Mouse (Mus musculus) liver, embryonic 14.5 days (tissue): ENCODE results near the gene Pkd1. TPM values are rescaled to one million over a fixed set of nuclear protein-coding genes. Genes with fewer than 3 reads are reported as not detected.

ENCODE experiments used
- ATAC-seq: fragments of 200-750 bp; cut with Nextera tagmentation; 2 replicates; pipeline ENCODE4 v1.8.0; 2017; ENCODE audit warnings: moderate number of reproducible peaks, mild to moderate bottlenecking, moderate library complexity; ENCODE audit not compliant: insufficient read depth
- DNase-seq, 3 experiments: peaks; one replicate each; pipeline ENCODE4 v3.0.0-alpha.2; 2012 to 2013; ENCODE audit warnings: low read depth in 3 of 3, low spot score in 3 of 3
- H3K27ac ChIP-seq: fragments of 300-500 bp; sonication (generic); 2 replicates; pipeline ENCODE4 v1.5.1; 2014; ENCODE audit warnings: moderate library complexity, mild to moderate bottlenecking, control low read depth, inconsistent platforms
- H3K27me3 ChIP-seq: fragments of 300-500 bp; sonication (generic); 2 replicates; pipeline ENCODE4 v1.6.1; 2014; ENCODE audit warnings: mild to moderate bottlenecking, low read length, moderate library complexity; ENCODE audit not compliant: control insufficient read depth, insufficient read depth
- H3K36me3 ChIP-seq: fragments of 300-500 bp; sonication (generic); replicated peaks from 2 replicates; pipeline ENCODE4 v1.6.1; 2014; ENCODE audit warnings: low read depth; ENCODE audit not compliant: control insufficient read depth, insufficient read depth
- H3K4me1 ChIP-seq, 2 experiments: fragments of 200-500 bp in 1 of 2; fragments of 300-500 bp in 1 of 2; sonication (generic) in 1 of 2; replicated peaks; 2 replicates each; pipeline ENCODE4 v1.6.1; 2012 to 2014; ENCODE audit warnings: antibody characterized with exemption in 1 of 2, inconsistent platforms in 1 of 2, low read length in 1 of 2; ENCODE audit not compliant: control insufficient read depth in 2 of 2, insufficient read depth in 2 of 2
- H3K4me2 ChIP-seq: fragments of 300-500 bp; sonication (generic); 2 replicates; pipeline ENCODE4 v1.6.1; 2014; ENCODE audit warnings: low read depth, mild to moderate bottlenecking, control low read depth, moderate library complexity
- H3K4me3 ChIP-seq, 2 experiments: fragments of 200-500 bp in 1 of 2; fragments of 300-500 bp in 1 of 2; sonication (generic) in 1 of 2; 2 replicates each; pipeline ENCODE4 v1.5.1; 2012 to 2014; ENCODE audit warnings: low read depth in 2 of 2, low read length in 2 of 2, mild to moderate bottlenecking in 2 of 2, control low read depth in 1 of 2, inconsistent platforms in 1 of 2, moderate library complexity in 1 of 2; ENCODE audit not compliant: insufficient read depth in 1 of 2
- H3K9ac ChIP-seq: fragments of 300-500 bp; sonication (generic); replicated peaks from 2 replicates; pipeline ENCODE4 v1.6.1; 2014; ENCODE audit warnings: mild to moderate bottlenecking, control low read depth, moderate library complexity
- H3K9me3 ChIP-seq: fragments of 300-500 bp; sonication (generic); 2 replicates; pipeline ENCODE4 v1.6.1; 2016; ENCODE audit warnings: low read length, mixed read lengths; ENCODE audit not compliant: control insufficient read depth
- CTCF ChIP-seq: IDR thresholded peaks from 2 replicates; pipeline ENCODE4 v1.5.1; 2016; ENCODE audit warnings: antibody characterized with exemption, low read depth, control low read depth
- EP300 ChIP-seq: IDR thresholded peaks from 2 replicates; pipeline ENCODE4 v1.6.1; 2016; ENCODE audit warnings: antibody characterized with exemption, low read depth
- WGBS: fragments of 180-500 bp; shearing (Covaris S2); extraction: QIAGEN DNeasy Blood & Tissue Kit; methylation state at CpG from one replicate; pipeline ENCODE4 v1.1.7; 2014; ENCODE audit not compliant: insufficient replicate concordance; 5-methylcytosine and 5-hydroxymethylcytosine counted together
- polyA plus RNA-seq, 2 experiments: library from polyadenylated mRNA; depleted of rRNA in 1 of 2; stranded (reverse) in 1 of 2; unstranded in 1 of 2; fragments of >200 nt; fragmentation: Nextera tagmentation in 1 of 2; extraction: Ambion mirVana in 1 of 2; gene quantifications; 2 replicates each; pipeline versions ENCODE4 v1.2.1 to v1.2.3; 2012 to 2014

Pkd1 gene
- polyA plus RNA-seq, 2 experiments: 1.8 to 3.4 TPM

DNA sequence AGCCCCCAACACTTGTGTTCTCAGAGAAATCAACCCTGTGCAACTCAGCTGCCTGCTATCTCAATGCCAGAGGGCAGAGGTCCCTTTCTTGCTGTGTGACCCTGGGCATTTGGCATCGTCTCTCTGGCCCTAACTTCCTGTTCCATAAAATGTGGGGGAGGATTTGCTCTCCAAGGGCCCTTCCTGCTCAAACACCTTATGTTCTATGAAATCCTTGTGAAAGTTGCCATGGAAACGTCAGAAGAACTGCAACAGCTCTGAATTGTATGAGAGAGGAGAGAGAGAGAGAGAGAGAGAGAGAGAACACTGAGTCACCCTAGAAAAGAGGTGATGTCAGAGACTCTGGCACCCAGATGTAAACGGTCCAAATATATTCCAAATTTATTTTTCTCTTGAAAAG, 12.1 kb upstream of the Pkd1 start:
- 32% methylated on average over 3 of the region's 3 CpGs for WGBS
- H3K4me1 ChIP-seq: peaks cover 7% of the 10 kb centered on the region in 2 experiments; a peak in 3 of 4 replicates
- DNase-seq (no peak), ATAC-seq (no peak)
- no peaks in the 10 kb centered on the region for H3K9me3 ChIP-seq
- no peaks in the 10 kb centered on the region for H3K36me3 ChIP-seq
- no peaks in the 10 kb centered on the region for H3K27me3 ChIP-seq
- H3K27ac ChIP-seq: no peak overlapping the region
- no peak overlapping the region for H3K4me2 ChIP-seq
- TF ChIP-seq CTCF (no peak), EP300 (no peak)
- H3K9ac ChIP-seq: no peak overlapping the region
- no peak overlapping the region for H3K4me3 ChIP-seq

DNA sequence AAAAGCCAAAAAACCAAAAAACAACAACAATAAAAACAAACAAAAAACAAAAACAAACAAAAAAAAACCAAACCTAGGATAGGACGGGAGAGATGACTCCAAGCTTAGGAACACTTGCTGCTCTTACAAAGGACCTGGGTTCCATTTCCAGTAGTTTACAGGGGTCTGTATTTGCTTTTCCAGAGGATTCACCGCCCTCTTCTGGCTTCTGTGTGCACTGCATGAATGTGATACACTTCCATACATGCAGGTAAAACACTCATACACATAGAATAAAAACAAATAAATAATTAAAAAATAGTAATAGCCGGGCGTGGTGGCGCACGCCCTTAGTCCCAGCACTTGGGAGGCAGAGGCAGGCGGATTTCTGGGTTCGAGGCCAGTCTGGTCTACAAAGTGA, 10.7 kb upstream of the Pkd1 start:
- Histone ChIP-seq H3K9ac (no peak overlapping the region), H3K4me1 (peaks cover under 1 to 2% of the 10 kb centered on the region in 2 experiments; a peak in 2 of 4 replicates), H3K27me3 (no peaks in the 10 kb centered on the region), H3K27ac (no peak overlapping the region), H3K4me2 (no peak overlapping the region), H3K4me3 (no peak overlapping the region), H3K36me3 (no peaks in the 10 kb centered on the region), H3K9me3 (no peaks in the 10 kb centered on the region)
- no peak for TF ChIP-seq EP300
- peak; percentile 59 for TF ChIP-seq CTCF
- ATAC-seq (no peak), DNase-seq (no peak)
- 47% methylated on average over 8 of the region's 8 CpGs for WGBS

GRCm38 (mm10) chr17:24540375-24540774, 9.3 kb upstream of the Pkd1 start:
- Histone ChIP-seq H3K9me3 (no peaks in the 10 kb centered on the region), H3K36me3 (no peaks in the 10 kb centered on the region), H3K27me3 (no peaks in the 10 kb centered on the region), H3K4me1 (no peaks in the 10 kb centered on the region), H3K9ac (no peak overlapping the region), H3K4me3 (no peak overlapping the region), H3K4me2 (no peak overlapping the region), H3K27ac (no peak overlapping the region)
- DNase-seq (peak in 1 of 3 experiments; percentile 63), ATAC-seq (peak; percentile 63; the same call in 1 of the 2 replicates)
- WGBS: 2% methylated on average over 3 of the region's 3 CpGs
- TF ChIP-seq EP300 (no peak), CTCF (peak; percentile 93)

DNA sequence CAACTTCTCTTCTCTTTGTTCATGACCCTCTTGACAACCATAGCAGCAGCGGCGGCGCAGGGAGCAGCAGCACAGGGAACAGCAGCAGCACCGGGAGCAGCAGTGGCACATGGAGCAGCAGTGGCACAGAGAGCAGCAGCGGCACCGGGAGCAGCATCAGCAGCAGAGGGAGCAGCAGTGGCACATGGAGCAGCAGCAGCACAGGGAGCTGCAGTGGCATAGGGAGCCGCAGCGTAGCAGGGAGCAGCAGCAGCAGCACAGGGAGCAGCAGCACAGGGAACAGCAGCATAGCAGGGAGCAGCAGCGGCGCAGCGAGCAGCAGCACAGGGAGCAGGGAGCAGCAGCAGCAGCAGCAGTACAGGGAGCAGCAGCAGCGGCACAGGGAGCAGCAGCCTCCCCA, 5.0 kb upstream of the Pkd1 start:
- Histone ChIP-seq H3K9ac (no peak overlapping the region), H3K4me2 (no peak overlapping the region), H3K4me1 (peaks cover 5 to 7% of the 10 kb centered on the region in 2 experiments; a peak in 3 of 4 replicates), H3K4me3 (no peak overlapping the region), H3K27me3 (no peaks in the 10 kb centered on the region), H3K9me3 (no peaks in the 10 kb centered on the region), H3K36me3 (no peaks in the 10 kb centered on the region), H3K27ac (no peak overlapping the region)
- TF ChIP-seq EP300: no peak
- no peak for TF ChIP-seq CTCF
- DNase-seq (no peak), ATAC-seq (no peak)
- WGBS: 32% methylated on average over 12 of the region's 12 CpGs

GRCm38 (mm10) chr17:24545247-24545646, 4.4 kb upstream of the Pkd1 start:
- no peak overlapping the region for H3K27ac ChIP-seq
- H3K4me3 ChIP-seq: no peak overlapping the region
- no peak overlapping the region for H3K4me2 ChIP-seq
- H3K9ac ChIP-seq: no peak overlapping the region
- H3K4me1 ChIP-seq: peaks cover 5 to 7% of the 10 kb centered on the region in 2 experiments; a peak in 3 of 4 replicates
- H3K9me3 ChIP-seq: no peaks in the 10 kb centered on the region
- no peaks in the 10 kb centered on the region for H3K36me3 ChIP-seq
- no peak for ATAC-seq
- DNase-seq: no peak
- WGBS: 73% methylated on average over 2 of the region's 2 CpGs
- TF ChIP-seq EP300 (no peak), CTCF (peak; percentile 5; the same call in 1 of the 2 replicates)
- H3K27me3 ChIP-seq: no peaks in the 10 kb centered on the region
